Mouse (Mus musculus) heart, embryonic 14.5 days (tissue): ENCODE results near the gene Trp53bp1. TPM values are rescaled to one million over a fixed set of nuclear protein-coding genes. Genes with fewer than 3 reads are reported as not detected.

Source experiments
- ATAC-seq: fragments of 200-750 bp; cut with Nextera tagmentation; 2 replicates; pipeline ENCODE4 v1.8.0; 2017; ENCODE audit warnings: low read depth, moderate TSS enrichment; ENCODE audit not compliant: insufficient number of reproducible peaks, insufficient read depth, low FRiP score
- H3K27ac ChIP-seq, 2 experiments: fragments of 200-500 bp in 1 of 2; fragments of 300-500 bp in 1 of 2; sonication (generic) in 1 of 2; replicated peaks in 1 of 2; 2 replicates each; pipeline ENCODE4 v1.5.1; 2012 to 2014; ENCODE audit warnings: low read depth in 2 of 2, low read length in 2 of 2, control low read depth in 1 of 2, mild to moderate bottlenecking in 1 of 2, mixed read lengths in 1 of 2; ENCODE audit not compliant: control insufficient read depth in 1 of 2, insufficient read depth in 1 of 2
- H3K27me3 ChIP-seq: fragments of 300-500 bp; sonication (generic); 2 replicates; pipeline ENCODE4 v1.6.1; 2014; ENCODE audit warnings: mild to moderate bottlenecking, low read length, control low read depth; ENCODE audit not compliant: control insufficient read depth, insufficient read depth
- H3K36me3 ChIP-seq: fragments of 300-500 bp; sonication (generic); 2 replicates; pipeline ENCODE4 v1.6.1; 2014; ENCODE audit warnings: mild to moderate bottlenecking, control low read depth, low read length, mixed read lengths; ENCODE audit not compliant: control insufficient read depth, insufficient read depth
- H3K4me1 ChIP-seq, 2 experiments: fragments of 200-500 bp in 1 of 2; fragments of 300-500 bp in 1 of 2; sonication (generic) in 1 of 2; 2 replicates each; pipeline ENCODE4 v1.6.1; 2012 to 2014; ENCODE audit warnings: low read length in 2 of 2, control low read depth in 1 of 2, mixed read lengths in 1 of 2; ENCODE audit not compliant: control insufficient read depth in 2 of 2, insufficient read depth in 2 of 2
- H3K4me2 ChIP-seq: fragments of 300-500 bp; sonication (generic); 2 replicates; pipeline ENCODE4 v1.6.1; 2014; ENCODE audit warnings: mild to moderate bottlenecking, low read length
- H3K4me3 ChIP-seq, 2 experiments: fragments of 200-500 bp in 1 of 2; fragments of 300-500 bp in 1 of 2; sonication (generic) in 1 of 2; 2 replicates each; pipeline ENCODE4 v1.5.1; 2012 to 2014; ENCODE audit warnings: low read length in 2 of 2, mild to moderate bottlenecking in 2 of 2, control low read depth in 1 of 2, low read depth in 1 of 2, moderate library complexity in 1 of 2; ENCODE audit not compliant: control insufficient read depth in 1 of 2, insufficient read depth in 1 of 2
- H3K9ac ChIP-seq: fragments of 300-500 bp; sonication (generic); 2 replicates; pipeline ENCODE4 v1.6.1; 2014; ENCODE audit warnings: mild to moderate bottlenecking, low read length
- H3K9me3 ChIP-seq: fragments of 300-500 bp; sonication (generic); 2 replicates; pipeline ENCODE4 v1.6.1; 2016; ENCODE audit warnings: low read length, control low read depth; ENCODE audit not compliant: control insufficient read depth
- WGBS: fragments of 180-500 bp; shearing (Covaris S2); extraction: QIAGEN DNeasy Blood & Tissue Kit; methylation state at CpG from one replicate; pipeline ENCODE4 v1.1.7; 2014; 5-methylcytosine and 5-hydroxymethylcytosine counted together
- polyA plus RNA-seq: library from polyadenylated mRNA; unstranded; fragments of >200 nt; fragmentation: Nextera tagmentation; extraction: Ambion mirVana; gene quantifications from 2 replicates; pipeline ENCODE4 v1.2.1, GENCODE M21; 2014

Gene Trp53bp1
- polyA plus RNA-seq, 1 experiment from 2014 or later: 44.1 TPM

- ATAC-seq: peak; percentile 90
- H3K4me2 ChIP-seq: peak within 1 kb of the TSS; percentile 95
- under 1% methylated on average over 48 of the region's 48 CpGs for WGBS
- H3K9me3 ChIP-seq: no peaks in the 10 kb centered on the region
- H3K4me3 ChIP-seq: peak within 1 kb of the TSS; percentile 62 to 69
- peaks cover 11 to 12% of the 10 kb centered on the region in 2 experiments for H3K4me1 ChIP-seq
- H3K9ac ChIP-seq: peak within 1 kb of the TSS; percentile 70
- 0 out of 4 replicates have a peak within 1 kb of the TSS, but pooled peaks of 1 of the 2 experiments have one; percentile 46 for H3K27ac ChIP-seq
- H3K27me3 ChIP-seq: peaks cover 13% of the 10 kb centered on the region; the same call in 1 of the 2 replicates
- H3K36me3 ChIP-seq: no peaks in the 10 kb centered on the region
These were observed 17.9 kb upstream of the Trp53bp1 start, which contains the start of gene Map1a for GRCm38 (mm10) chr2:121288901-121289729. Gene Map1a (plus strand): TSS chr2:121289600.

GRCm38 (mm10) chr2:121287850-121288249 is 16.6 kb upstream of the Trp53bp1 start:
- 66% methylated on average over 2 of the region's 2 CpGs for WGBS
- Histone ChIP-seq H3K9ac (no peak overlapping the region), H3K4me3 (no peak overlapping the region), H3K27me3 (peaks cover 13% of the 10 kb centered on the region; the same call in 1 of the 2 replicates), H3K27ac (no peak overlapping the region), H3K4me2 (no peak overlapping the region), H3K9me3 (no peaks in the 10 kb centered on the region), H3K36me3 (no peaks in the 10 kb centered on the region), H3K4me1 (peaks cover 4 to 5% of the 10 kb centered on the region in 2 experiments; a peak in 2 of 4 replicates)
- ATAC-seq: no peak

GRCm38 (mm10) chr2:121271928-121272516 is 815 bp upstream of the Trp53bp1 start:
- peak overlapping the region; percentile 29 to 43 for H3K27ac ChIP-seq
- WGBS: 30% methylated on average over 4 of the region's 4 CpGs

GRCm38 (mm10) chr2:121270521-121271235 is 529 bp downstream of the Trp53bp1 start:
- Histone ChIP-seq H3K4me3 (peak overlapping the region; percentile 89 to 95), H3K36me3 (peaks cover 36% of the 10 kb centered on the region), H3K4me2 (peak overlapping the region; percentile 76), H3K4me1 (peaks cover 2 to 8% of the 10 kb centered on the region in 2 experiments; a peak in 2 of 4 replicates), H3K27me3 (no peaks in the 10 kb centered on the region), H3K27ac (peak overlapping the region; percentile 49 to 74; a peak in 3 of 4 replicates), H3K9me3 (no peaks in the 10 kb centered on the region), H3K9ac (peak overlapping the region; percentile 84)
- peak; percentile 51; the same call in 1 of the 2 replicates for ATAC-seq
- WGBS: 1% methylated on average over 34 of the region's 35 CpGs

More at GRCm38 (mm10) chr2:121271928-121272516, 815 bp upstream of the Trp53bp1 start:
- peak overlapping the region; percentile 64 for H3K9ac ChIP-seq
- ATAC-seq: no peak
- peaks cover 2 to 8% of the 10 kb centered on the region in 2 experiments; a peak in 2 of 4 replicates for H3K4me1 ChIP-seq
- no peaks in the 10 kb centered on the region for H3K27me3 ChIP-seq
- H3K4me3 ChIP-seq: peak overlapping the region in 1 of 2 experiments; percentile 95; a peak in 2 of 4 replicates
- H3K36me3 ChIP-seq: peaks cover 30% of the 10 kb centered on the region
- peak overlapping the region; percentile 71 for H3K4me2 ChIP-seq
- H3K9me3 ChIP-seq: no peaks in the 10 kb centered on the region

GRCm38 (mm10) chr2:121268446-121268845 is 2.8 kb downstream of the Trp53bp1 start:
- H3K9me3 ChIP-seq: no peaks in the 10 kb centered on the region
- WGBS: 86% methylated on average over 8 of the region's 8 CpGs
- no peaks in the 10 kb centered on the region for H3K27me3 ChIP-seq
- ATAC-seq: no peak
- no peak overlapping the region for H3K27ac ChIP-seq
- no peak overlapping the region for H3K4me3 ChIP-seq
- H3K4me1 ChIP-seq: peaks cover 2 to 8% of the 10 kb centered on the region in 2 experiments; a peak in 2 of 4 replicates
- H3K9ac ChIP-seq: no peak overlapping the region
- no peak overlapping the region for H3K4me2 ChIP-seq
- H3K36me3 ChIP-seq: peaks cover 49% of the 10 kb centered on the region

- no peak for ATAC-seq
- no peak overlapping the region for H3K27ac ChIP-seq
- H3K9ac ChIP-seq: no peak overlapping the region
- H3K36me3 ChIP-seq: peaks cover 96% of the 10 kb centered on the region
- no peaks in the 10 kb centered on the region for H3K27me3 ChIP-seq
- no peak overlapping the region for H3K4me2 ChIP-seq
- H3K4me1 ChIP-seq: no peaks in the 10 kb centered on the region
- no peaks in the 10 kb centered on the region for H3K9me3 ChIP-seq
- H3K4me3 ChIP-seq: no peak overlapping the region
- WGBS: 84% methylated on average over 2 of the region's 2 CpGs
These were observed 21.4 kb downstream of the Trp53bp1 start for GRCm38 (mm10) chr2:121249758-121250157.

GRCm38 (mm10) chr2:121244099-121244498 is 27.1 kb downstream of the Trp53bp1 start:
- Histone ChIP-seq H3K27me3 (no peaks in the 10 kb centered on the region), H3K9ac (no peak overlapping the region), H3K27ac (no peak overlapping the region), H3K4me2 (no peak overlapping the region), H3K4me3 (no peak overlapping the region), H3K4me1 (no peaks in the 10 kb centered on the region; a peak in 1 of 4 replicates), H3K9me3 (no peaks in the 10 kb centered on the region), H3K36me3 (peaks cover 82% of the 10 kb centered on the region)
- no peak for ATAC-seq
- WGBS: 82% methylated on average over 5 of the region's 5 CpGs
